Mouse (Mus musculus): ENCODE measurements around the gene Il4ra. TPM values are rescaled to one million over a fixed set of nuclear protein-coding genes. Genes with fewer than 3 reads are reported as not detected.

The Il4ra gene
- polyA plus RNA-seq, 2 experiments: 2.4 to 2.8 TPM

- Histone ChIP-seq H3K36me3 (replicated peaks; ENCODE audit: control insufficient read depth, insufficient read depth, low read depth) (no peaks in the 10 kb centered on the region), H3K4me3 (ENCODE audit: insufficient read depth in 1 of 2, low read depth in 2 of 2, low read length in 2 of 2) (no peak overlapping the region), H3K9me3 (ENCODE audit: control insufficient read depth, low read length) (no peaks in the 10 kb centered on the region), H3K9ac (replicated peaks) (no peak overlapping the region), H3K4me1 (replicated peaks; ENCODE audit: control insufficient read depth in 2 of 2, insufficient read depth in 2 of 2, low read length in 1 of 2) (peaks cover 50 to 57% of the 10 kb centered on the region in 2 experiments), H3K27me3 (ENCODE audit: control insufficient read depth, insufficient read depth, low read length) (no peaks in the 10 kb centered on the region), H3K27ac (peak overlapping the region; percentile 72), H3K4me2 (ENCODE audit: low read depth) (no peak overlapping the region)
- DNase-seq (ENCODE audit: low read depth in 3 of 3, low spot score in 3 of 3): no peak
- ATAC-seq (ENCODE audit: insufficient read depth): no peak
- WGBS (ENCODE audit: insufficient replicate concordance): 81% methylated on average over 6 of the region's 6 CpGs
- TF ChIP-seq CTCF (IDR thresholded peaks at IDR 0.05; ENCODE audit: low read depth) (no peak), EP300 (IDR thresholded peaks at IDR 0.05; ENCODE audit: low read depth) (no peak)
These were observed 34.5 kb upstream of the Il4ra start for GRCm38 (mm10) chr7:125517470-125517869.

- H3K4me3 ChIP-seq (ENCODE audit: insufficient read depth in 1 of 2, low read depth in 2 of 2, low read length in 2 of 2): no peak overlapping the region
- TF ChIP-seq EP300 (IDR thresholded peaks at IDR 0.05; ENCODE audit: low read depth) (peak; percentile 49; the same call in 1 of the 2 replicates), CTCF (IDR thresholded peaks at IDR 0.05; ENCODE audit: low read depth) (peak; percentile 0; the same call in 1 of the 2 replicates)
- DNase-seq (ENCODE audit: low read depth in 3 of 3, low spot score in 3 of 3) (peak in 2 of 3 experiments; percentile 20 to 36), ATAC-seq (ENCODE audit: insufficient read depth) (peak; percentile 59; the same call in 1 of the 2 replicates)
- peak overlapping the region; percentile 2 for H3K27ac ChIP-seq
- no peaks in the 10 kb centered on the region for H3K27me3 ChIP-seq (ENCODE audit: control insufficient read depth, insufficient read depth, low read length)
- H3K9me3 ChIP-seq (ENCODE audit: control insufficient read depth, low read length): no peaks in the 10 kb centered on the region
- peaks cover 57 to 65% of the 10 kb centered on the region in 2 experiments for H3K4me1 ChIP-seq (replicated peaks; ENCODE audit: control insufficient read depth in 2 of 2, insufficient read depth in 2 of 2, low read length in 1 of 2)
- peak overlapping the region; percentile 24; the same call in 1 of the 2 replicates for H3K9ac ChIP-seq (replicated peaks)
- WGBS (ENCODE audit: insufficient replicate concordance): 26% methylated on average over 3 of the region's 3 CpGs
- peak overlapping the region; percentile 51 for H3K4me2 ChIP-seq (ENCODE audit: low read depth)
- no peaks in the 10 kb centered on the region for H3K36me3 ChIP-seq (replicated peaks; ENCODE audit: control insufficient read depth, insufficient read depth, low read depth)
These were observed 32.2 kb upstream of the Il4ra start for GRCm38 (mm10) chr7:125519715-125520114.

GRCm38 (mm10) chr7:125523051-125523450 is 28.9 kb upstream of the Il4ra start:
- H3K4me3 ChIP-seq (ENCODE audit: insufficient read depth in 1 of 2, low read depth in 2 of 2, low read length in 2 of 2): peak overlapping the region in 1 of 2 experiments; percentile 10; a peak in 1 of 4 replicates
- peak overlapping the region; percentile 68 for H3K27ac ChIP-seq
- WGBS (ENCODE audit: insufficient replicate concordance): 10% methylated on average over 3 of the region's 3 CpGs
- H3K9me3 ChIP-seq (ENCODE audit: control insufficient read depth, low read length): no peaks in the 10 kb centered on the region
- H3K36me3 ChIP-seq (replicated peaks; ENCODE audit: control insufficient read depth, insufficient read depth, low read depth): no peaks in the 10 kb centered on the region
- peaks cover 30 to 38% of the 10 kb centered on the region in 2 experiments for H3K4me1 ChIP-seq (replicated peaks; ENCODE audit: control insufficient read depth in 2 of 2, insufficient read depth in 2 of 2, low read length in 1 of 2)
- DNase-seq (ENCODE audit: low read depth in 3 of 3, low spot score in 3 of 3): peak; percentile 59 to 71 (median 67)
- H3K27me3 ChIP-seq (ENCODE audit: control insufficient read depth, insufficient read depth, low read length): peaks cover 2% of the 10 kb centered on the region; the same call in 1 of the 2 replicates
- TF ChIP-seq EP300 (IDR thresholded peaks at IDR 0.05; ENCODE audit: low read depth) (peak; percentile 78), CTCF (IDR thresholded peaks at IDR 0.05; ENCODE audit: low read depth) (peak; percentile 15; the same call in 1 of the 2 replicates)
- ATAC-seq (ENCODE audit: insufficient read depth): peak; percentile 85
- peak overlapping the region; percentile 49 for H3K9ac ChIP-seq (replicated peaks)
- peak overlapping the region; percentile 57 for H3K4me2 ChIP-seq (ENCODE audit: low read depth)

GRCm38 (mm10) chr7:125527186-125527585 is 24.7 kb upstream of the Il4ra start:
- peaks cover 2% of the 10 kb centered on the region; the same call in 1 of the 2 replicates for H3K27me3 ChIP-seq (ENCODE audit: control insufficient read depth, insufficient read depth, low read length)
- H3K4me2 ChIP-seq (ENCODE audit: low read depth): no peak overlapping the region
- H3K36me3 ChIP-seq (replicated peaks; ENCODE audit: control insufficient read depth, insufficient read depth, low read depth): no peaks in the 10 kb centered on the region
- ATAC-seq (ENCODE audit: insufficient read depth) (no peak), DNase-seq (ENCODE audit: low read depth in 3 of 3, low spot score in 3 of 3) (no peak)
- TF ChIP-seq EP300 (IDR thresholded peaks at IDR 0.05; ENCODE audit: low read depth) (no peak), CTCF (IDR thresholded peaks at IDR 0.05; ENCODE audit: low read depth) (no peak)
- H3K9me3 ChIP-seq (ENCODE audit: control insufficient read depth, low read length): no peaks in the 10 kb centered on the region
- H3K4me1 ChIP-seq (replicated peaks; ENCODE audit: control insufficient read depth in 2 of 2, insufficient read depth in 2 of 2, low read length in 1 of 2): peaks cover 16 to 17% of the 10 kb centered on the region in 2 experiments
- no peak overlapping the region for H3K9ac ChIP-seq (replicated peaks)
- no peak overlapping the region for H3K4me3 ChIP-seq (ENCODE audit: insufficient read depth in 1 of 2, low read depth in 2 of 2, low read length in 2 of 2)
- 78% methylated on average over 6 of the region's 6 CpGs for WGBS (ENCODE audit: insufficient replicate concordance)
- H3K27ac ChIP-seq: no peak overlapping the region

GRCm38 (mm10) chr7:125527901-125528580 is 23.9 kb upstream of the Il4ra start:
- peaks cover 2% of the 10 kb centered on the region; the same call in 1 of the 2 replicates for H3K27me3 ChIP-seq (ENCODE audit: control insufficient read depth, insufficient read depth, low read length)
- H3K9me3 ChIP-seq (ENCODE audit: control insufficient read depth, low read length): no peaks in the 10 kb centered on the region
- ATAC-seq (ENCODE audit: insufficient read depth): no peak
- H3K36me3 ChIP-seq (replicated peaks; ENCODE audit: control insufficient read depth, insufficient read depth, low read depth): no peaks in the 10 kb centered on the region
- H3K4me2 ChIP-seq (ENCODE audit: low read depth): no peak overlapping the region
- no peak for DNase-seq (ENCODE audit: low read depth in 3 of 3, low spot score in 3 of 3)
- no peak overlapping the region for H3K4me3 ChIP-seq (ENCODE audit: insufficient read depth in 1 of 2, low read depth in 2 of 2, low read length in 2 of 2)
- TF ChIP-seq CTCF (IDR thresholded peaks at IDR 0.05; ENCODE audit: low read depth) (no peak), EP300 (IDR thresholded peaks at IDR 0.05; ENCODE audit: low read depth) (no peak)
- H3K9ac ChIP-seq (replicated peaks): no peak overlapping the region
- H3K4me1 ChIP-seq (replicated peaks; ENCODE audit: control insufficient read depth in 2 of 2, insufficient read depth in 2 of 2, low read length in 1 of 2): peaks cover 8 to 9% of the 10 kb centered on the region in 2 experiments
- H3K27ac ChIP-seq: no peak overlapping the region
- WGBS (ENCODE audit: insufficient replicate concordance): 73% methylated on average over 9 of the region's 9 CpGs

All from liver, embryonic 14.5 days (tissue).